Mouse (Mus musculus) heart, adult 9 months (tissue): ENCODE measurements around the gene Sestd1.

Experiments
- DNase-seq, 2 experiments: peaks; one replicate each; pipeline ENCODE4 v3.0.0; 2022; ENCODE audit warnings: low spot score in 2 of 2

Sestd1 gene

DNA sequence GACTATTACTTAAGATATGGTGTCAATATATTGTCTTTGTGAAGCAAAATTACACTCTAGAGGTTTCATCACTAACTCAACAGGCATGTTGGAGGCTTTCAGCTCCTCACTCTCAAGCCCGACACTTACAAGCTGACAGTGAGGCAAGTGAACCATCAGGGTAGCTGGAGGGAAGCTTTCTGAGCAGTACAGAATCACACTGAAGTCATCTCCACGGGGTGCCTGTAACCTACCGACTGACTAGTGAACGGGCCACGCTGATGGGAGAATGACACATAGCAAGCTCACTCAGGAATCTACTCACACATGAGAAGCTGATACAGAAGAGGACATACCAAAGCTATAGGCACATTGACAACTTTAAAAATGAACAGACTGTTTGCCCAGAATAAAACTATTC lies 67.5 kb downstream of the Sestd1 start:
- DNase-seq: no peak

DNA sequence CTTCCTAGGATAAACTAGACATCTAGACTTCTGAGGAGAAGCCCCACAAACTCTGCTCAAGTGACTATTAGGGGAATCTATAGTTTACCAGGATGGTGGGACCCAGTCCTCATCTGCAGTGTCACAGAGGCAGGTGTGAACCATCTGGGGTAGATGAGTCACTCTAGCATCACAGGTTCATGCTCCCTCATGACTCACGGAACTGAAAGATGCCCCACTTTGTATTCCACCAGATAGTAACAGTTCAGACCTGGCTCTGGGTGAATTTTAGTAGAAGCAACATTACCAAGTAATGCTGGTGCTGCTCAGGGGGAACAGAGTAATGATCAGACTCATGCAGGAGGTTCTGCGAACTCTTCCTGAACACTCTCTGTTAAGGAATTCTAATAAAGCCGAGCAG lies 73.4 kb downstream of the Sestd1 start:
- no peak for DNase-seq

DNA sequence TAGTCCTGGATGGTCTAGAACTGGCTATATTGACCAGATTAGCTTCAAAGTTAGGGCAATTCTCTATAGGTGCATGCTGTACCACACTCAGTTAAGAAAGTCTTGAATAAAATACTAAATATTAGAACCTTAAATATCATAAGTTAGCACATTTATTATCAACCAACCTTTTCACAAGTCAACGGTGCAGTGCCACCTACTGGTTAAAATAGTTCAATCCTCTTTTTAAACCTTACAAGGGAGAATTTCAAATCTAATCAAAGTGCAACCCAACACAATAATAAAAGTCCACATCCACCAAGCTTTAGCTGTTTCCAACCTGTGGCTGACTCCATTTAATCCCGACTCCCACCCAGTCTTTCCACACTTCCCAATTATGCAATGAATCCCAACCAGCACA lies 76.5 kb downstream of the Sestd1 start:
- no peak for DNase-seq

DNA sequence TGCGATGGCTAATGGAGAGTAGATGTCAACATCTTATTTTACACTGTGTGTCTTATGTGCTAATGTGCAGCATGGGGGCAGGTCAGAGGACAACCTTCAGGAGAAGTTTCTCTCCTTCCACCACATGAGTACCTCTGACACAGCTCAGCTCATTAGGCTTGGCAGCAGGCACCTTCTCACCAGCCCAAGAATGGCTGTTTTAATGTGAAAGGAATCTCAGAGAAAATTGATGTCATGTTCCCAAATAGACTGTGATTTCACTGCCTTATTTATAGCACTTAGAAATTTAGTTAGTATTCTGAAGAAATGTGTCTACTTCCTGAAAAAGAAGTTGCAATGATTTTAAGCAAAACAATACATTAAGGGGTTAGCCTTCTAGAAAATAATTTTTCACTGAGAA lies 78.5 kb downstream of the Sestd1 start:
- no peak for DNase-seq

DNA sequence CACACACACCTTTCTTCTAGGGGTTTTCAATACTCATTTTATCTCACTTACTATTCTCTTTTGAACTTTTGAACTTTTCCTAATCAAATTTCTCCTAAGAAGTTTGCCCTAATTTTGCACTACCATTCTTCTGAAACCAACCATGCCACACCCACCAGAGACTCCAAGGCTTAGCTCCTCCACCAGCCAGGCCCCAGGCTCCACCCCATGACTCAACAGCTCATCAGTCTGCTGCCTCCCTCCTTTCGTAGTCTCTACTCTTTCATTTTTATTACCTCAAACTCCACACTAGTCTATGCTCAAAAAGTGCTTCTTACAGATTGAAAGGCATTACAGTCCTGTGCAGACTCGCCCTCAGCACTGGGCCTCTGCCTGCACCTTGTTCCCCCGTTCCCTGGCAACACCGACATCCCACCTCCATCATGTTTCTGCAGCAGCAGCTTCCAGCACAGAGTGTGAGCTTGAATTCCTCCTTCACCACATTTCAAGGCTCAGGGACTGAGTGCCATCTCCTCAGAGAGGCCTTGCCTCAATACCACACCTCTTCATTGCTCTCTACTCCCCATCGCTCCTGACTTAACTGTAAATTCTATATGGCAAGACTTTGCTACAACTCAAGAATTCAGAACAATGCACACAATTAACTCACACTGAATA lies 79.3 kb downstream of the Sestd1 start:
- no peak for DNase-seq

DNA sequence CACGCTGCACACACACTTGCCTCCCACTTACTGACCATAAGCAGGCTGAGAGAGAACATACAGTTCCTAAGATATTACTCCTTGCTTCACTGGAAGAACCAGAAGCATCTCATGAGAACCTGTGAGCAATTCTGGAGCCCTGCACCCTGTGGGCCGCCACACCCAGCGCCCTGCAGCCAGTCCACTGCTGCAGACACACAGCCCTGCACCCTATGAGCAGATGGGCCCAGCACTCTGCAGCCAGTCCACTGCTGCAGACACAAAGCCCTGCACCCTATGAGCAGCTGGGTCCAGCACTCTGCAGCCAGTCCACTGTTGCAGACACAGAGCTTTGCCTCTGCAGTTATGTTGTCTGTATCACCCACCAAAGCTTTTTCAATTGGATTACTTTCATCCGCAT lies 80.0 kb downstream of the Sestd1 start:
- no peak for DNase-seq

DNA sequence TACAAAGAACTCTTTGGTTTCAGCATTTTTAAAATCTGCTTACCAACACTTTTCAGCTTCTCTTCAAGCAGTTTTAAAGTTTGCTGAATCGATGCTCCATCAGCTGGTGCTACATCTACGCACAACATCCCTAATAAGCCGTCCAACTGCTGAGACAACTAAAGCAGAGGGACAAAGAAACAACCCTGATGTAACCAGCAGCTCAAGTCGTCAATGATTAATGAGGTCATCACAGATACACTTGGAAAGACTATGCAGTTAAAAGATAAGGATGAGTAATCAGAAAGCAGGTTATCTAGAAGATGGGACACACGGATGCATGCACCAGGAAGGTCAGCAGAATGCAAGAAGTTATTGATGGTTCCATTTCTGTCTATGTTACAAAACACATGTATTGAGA lies 82.1 kb downstream of the Sestd1 start:
- no peak for DNase-seq

DNA sequence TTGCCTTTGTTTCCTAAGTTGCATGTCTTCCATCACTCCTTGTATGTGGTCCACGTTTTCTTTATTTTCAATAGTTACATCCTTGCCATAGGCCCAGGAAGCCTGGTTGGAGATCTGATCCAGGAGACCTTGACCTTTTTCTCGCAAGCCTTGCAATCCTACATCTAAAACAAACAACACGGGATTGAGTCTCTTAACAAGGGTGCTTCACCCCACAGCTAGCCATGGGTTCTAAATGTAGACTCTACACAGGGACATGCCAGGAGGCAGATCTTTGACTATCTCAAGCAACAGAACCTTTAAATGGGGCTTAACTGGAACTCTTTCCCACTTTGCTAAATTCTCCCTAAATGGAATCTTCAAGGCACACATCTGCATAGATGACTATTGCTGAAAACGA lies 83.6 kb downstream of the Sestd1 start:
- DNase-seq: no peak

DNA sequence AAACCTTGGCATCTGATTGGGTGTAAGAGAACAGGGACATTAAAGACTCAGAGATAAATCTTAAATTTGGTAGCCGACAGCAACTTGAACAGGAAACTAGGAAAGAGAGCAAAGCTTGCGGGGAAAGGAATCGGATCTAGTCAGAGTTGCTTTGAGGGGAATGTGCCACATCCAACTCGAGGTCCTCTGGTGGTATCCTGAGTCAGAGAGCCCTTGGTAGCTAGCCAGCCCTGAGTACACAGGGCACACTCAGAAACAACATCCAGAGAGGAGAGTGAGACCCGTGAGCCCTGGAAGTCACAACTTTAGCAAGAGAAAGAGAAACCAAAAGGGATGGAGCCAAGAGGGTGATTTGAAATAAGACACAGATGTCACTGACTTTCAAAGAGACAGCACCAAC lies 85.3 kb downstream of the Sestd1 start:
- no peak for DNase-seq

DNA sequence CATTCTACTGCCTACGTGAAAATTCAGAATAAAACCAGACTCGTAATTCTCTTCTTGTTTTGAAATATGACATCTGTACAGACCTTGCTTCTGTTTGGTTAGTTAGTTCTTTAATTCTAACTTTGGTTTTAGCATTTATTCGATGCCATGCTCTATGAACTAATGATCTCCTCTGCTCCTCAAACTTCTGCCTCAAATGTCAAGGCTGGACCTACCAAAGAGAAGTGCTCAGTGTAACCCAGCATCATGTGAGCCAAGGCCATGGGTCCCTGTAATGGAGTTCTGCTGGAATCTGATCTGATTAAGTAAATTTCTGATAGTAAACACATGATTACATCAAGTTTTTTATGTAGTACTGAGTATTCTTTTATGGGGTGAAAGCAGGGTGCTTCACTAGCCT lies 88.6 kb downstream of the Sestd1 start:
- DNase-seq: no peak

DNA sequence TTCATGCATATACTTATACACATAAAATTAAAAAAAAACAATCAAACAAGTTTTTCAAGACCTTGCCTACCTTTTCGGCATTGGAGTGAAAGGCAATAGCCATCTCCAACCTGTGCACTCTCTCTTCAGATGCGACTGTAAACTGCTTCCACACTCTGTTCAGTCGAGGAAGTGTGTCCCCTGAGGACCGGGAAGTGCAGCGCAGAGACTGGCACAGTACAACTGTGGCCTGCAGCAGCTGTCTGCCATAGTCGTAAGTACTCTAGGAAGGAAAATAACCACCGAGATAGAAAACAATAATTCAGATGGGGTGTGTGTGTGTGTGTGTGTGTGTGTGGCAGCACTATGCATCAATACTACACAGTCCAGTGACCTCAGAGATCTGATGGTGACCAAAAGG lies 89.5 kb downstream of the Sestd1 start:
- no peak for DNase-seq

DNA sequence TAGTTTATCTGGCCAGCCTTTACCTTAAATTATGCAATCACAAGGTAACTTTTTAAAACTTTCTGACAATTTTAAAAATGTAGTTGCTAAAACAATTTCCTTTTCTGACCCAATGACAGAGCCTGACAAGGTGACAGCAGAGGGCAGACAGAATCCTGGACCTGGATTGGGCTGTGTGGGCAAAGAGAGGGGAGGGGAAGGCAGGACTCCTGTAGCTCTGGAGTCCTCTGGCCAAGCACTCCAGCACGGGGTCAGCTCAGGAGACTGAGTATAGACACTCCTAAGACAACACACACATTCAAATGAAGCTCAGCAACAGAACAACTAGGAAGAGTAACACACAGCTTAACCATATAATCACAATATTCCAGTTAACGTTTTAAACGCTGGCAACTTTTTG lies 90.1 kb downstream of the Sestd1 start:
- no peak for DNase-seq

DNA sequence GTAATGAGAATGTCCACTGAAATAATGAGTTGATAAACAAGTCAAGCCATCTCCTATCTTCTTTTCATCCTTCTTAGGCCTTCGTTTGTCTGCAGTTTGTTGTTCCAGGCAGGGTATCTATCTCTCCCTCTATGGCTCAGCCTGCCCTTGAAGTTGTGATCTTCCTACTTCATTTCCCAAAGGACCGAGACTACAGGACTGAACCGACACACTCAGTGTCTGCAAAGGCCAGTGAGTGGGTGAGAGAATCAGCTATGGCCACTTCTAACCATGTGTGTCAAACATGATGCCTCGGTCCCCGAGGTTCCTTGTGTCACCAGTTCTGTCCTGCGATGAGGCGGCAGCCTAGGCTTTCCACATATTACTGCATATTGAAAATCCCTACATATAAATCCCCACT lies 90.7 kb downstream of the Sestd1 start:
- no peak for DNase-seq

DNA sequence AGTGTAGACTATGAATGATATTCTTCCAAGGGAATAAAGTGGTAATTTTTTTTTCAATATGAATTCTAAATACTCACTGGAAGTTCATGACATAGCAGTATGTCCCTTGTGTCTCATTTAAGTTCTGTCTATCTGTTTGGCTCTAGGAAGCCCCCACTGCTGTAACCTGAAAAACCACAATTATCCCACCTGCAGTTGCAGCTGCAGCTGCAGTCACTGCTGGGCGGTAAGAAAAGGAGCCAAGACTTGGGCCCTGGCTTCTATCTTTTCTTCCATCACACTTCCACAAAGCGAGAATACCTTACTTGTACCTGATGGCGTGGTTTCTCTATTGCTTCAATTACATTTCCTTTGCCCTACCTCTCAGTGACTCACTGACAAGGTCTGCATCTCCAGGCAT lies 92.9 kb downstream of the Sestd1 start:
- DNase-seq: no peak

DNA sequence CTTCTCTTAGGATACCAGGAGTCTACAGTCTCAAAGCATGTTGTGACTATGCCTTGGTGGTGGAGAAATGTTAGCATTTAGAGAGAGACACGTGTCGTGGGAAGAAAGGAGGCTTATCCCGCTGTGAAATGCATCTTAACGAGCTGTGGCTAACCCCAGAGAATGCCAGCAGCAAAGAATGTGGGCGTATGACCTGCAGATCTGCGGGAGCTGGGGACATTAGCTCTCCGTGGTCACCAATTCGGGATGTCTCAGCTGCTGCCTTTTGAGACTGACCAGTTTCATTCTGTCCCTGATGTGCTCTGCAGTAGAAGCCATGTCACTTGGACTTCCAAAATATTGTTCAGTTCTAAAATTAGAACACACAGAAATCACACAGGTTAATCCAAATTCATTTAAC lies 93.5 kb downstream of the Sestd1 start:
- DNase-seq: no peak

DNA sequence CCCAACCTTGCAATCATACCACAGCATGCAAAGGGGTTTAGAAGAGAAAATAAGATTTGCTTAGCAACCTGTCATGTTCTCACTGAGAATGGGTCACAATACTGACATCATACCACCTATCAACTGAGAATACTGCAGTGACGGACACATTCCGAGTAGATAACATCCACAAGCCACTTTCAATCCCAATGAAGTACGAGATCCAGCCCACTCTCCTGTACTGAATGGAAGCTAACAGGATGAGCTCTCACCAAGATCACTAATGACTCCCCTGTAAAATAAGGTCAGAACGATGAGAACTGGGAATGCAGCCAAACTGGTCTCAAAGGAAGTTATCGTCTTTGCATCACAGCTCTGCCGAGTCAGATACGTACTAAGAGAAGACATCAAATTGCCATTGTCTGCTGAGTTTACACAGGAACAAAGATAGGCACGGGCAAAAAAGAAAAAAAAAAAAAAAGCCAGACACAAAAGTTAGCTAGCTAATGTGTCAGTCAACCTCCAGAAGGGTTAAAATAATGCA lies 96.3 kb downstream of the Sestd1 start:
- no peak for DNase-seq

DNA sequence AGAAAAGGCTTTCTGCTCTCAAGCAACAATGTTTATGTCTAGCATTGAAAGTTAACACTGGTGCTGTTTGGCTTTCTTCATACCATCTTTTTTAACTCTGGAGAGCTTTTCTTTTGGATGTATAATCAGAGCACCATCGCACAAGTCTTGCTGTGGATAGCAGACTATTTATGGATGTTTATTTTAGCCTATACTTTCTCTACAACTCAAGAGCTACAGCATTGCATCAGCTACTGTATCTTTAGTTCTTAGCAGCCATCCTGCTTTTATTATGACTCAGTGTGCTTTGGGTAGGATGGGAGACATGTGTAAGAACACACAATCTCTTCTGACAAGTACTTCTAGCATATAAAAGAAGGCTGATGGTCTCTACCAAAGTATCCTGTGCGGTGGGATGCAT lies 96.7 kb downstream of the Sestd1 start:
- DNase-seq: no peak

DNA sequence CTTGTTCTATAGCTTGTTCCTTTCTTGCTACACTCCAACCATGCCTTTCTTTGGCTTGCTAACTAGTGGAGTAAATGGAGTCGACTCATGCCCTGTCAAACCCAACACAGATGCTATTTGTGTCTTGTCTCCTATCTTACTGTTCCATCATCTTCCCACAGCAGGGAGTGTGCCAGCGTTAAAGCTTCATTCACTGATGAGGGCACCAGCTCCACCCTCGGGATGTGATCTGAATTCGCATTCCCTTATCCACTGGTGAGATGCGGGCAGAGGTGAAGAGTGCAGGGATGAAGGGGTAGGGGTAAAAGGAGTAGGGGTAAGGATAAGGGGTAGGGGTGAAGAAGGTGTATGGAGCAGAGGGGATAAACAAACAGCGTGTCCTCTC lies 97.4 kb downstream of the Sestd1 start:
- peak in 1 of 2 experiments; percentile 13 for DNase-seq

DNA sequence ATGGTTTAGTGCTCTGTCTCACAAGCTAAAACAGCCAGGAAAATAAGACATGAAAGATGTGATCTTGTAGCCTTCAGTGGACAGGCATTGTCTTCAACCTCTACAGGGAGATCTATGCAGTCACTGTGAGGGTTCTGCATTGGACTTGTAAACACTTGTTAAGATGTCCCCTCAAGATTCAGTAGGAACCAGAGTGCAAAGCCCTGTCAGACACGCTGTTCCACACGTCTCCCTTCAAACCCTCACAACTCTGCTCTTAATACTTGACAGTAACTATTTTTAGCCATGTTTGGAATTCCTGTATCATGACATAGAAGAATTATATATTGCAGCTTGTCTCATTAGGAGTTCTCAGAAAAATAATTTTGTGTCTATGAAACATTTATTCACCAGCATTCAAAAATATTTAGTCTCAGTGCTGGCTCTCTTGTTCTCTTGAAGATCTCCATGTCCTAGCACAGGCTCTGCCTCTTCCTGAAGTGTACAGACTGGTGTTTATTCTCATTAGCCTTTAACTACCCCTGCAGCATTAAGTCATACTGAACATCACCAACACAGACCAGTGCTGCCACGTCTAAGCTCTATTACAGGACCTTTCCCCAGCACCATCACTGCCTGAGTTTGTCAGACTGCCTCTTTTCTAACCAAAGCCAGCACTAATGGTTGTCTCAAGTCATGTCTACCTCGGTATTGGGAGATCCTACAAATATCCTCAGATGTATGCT lies 98.0 kb downstream of the Sestd1 start:
- DNase-seq: peak in 1 of 2 experiments; percentile 28

DNA sequence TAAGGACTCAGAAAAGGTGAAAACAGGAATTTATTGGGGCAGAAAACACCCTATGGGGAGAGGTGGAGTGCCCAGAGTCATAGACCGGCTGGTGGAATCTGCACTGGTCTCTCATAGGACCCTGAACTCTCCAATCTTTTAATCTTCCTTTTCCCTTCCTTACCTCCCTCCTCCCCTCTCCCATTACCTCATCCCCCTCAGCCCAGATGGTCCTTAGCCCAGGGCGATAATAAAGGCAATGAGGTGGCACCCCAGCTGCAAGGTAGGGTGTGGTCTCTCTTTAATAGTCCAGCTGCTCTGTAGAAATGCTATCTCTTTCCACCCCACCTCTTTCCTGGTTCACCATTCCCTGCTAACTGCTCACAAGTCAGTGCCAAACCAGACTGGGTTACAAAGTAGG lies 102.9 kb downstream of the Sestd1 start:
- no peak for DNase-seq

DNA sequence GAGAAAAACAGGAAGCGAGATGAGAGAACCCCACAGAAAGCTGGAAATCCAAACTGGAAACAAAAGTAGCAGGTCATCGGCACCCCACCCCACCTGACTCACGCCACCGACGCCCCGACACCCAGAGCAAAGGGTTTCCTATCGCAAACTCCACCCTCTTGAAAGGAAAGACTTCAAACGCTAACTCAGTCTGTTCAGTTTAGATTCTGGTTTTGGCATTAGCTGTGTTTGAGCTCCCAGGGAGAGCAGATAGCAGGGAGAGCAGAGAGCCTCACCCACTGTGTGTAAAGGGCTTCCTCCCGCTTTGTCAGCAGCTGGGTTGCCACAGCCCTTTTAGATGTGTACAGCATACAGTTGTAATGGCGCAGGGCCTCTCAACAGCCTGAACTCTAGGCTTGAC lies 104.0 kb downstream of the Sestd1 start:
- peak; percentile 19 to 30 for DNase-seq

DNA sequence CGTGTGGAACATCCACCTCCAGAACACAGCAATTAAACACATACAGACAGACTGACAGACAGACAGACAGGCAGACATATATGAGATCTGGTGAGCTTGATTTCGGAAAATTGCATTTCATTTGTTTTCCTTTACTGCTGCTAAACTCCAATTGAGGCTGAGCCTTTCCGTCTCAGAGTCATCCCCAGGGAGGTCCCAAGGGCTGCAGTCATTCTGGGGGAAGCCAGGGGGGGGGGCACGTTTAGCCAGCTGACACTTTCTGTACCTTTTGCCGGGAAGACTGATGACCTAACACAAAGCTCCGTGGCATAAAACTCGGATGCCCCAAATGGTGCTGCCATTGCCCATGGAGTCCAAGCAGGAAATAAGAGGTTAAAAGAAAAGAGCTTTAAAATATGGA lies 105.0 kb downstream of the Sestd1 start:
- DNase-seq: no peak

DNA sequence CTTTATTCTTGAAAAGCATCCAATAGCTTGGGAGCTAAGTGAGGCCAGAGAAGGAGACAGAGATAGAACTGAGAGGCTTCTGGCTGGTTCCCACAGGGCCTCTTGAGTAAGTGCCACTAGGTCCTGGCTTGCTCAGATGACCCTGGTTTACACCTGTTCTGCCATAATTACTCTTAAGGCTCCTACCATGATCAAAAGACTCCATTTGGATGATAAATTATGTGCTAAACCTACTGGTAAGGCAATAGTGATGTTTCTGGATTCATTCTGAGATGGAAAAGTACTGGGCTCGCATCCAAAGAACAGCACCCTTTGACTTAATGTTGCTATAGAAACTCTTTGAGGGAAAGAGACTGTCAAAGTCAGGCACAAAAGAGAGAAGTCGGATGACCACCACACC lies 106.1 kb downstream of the Sestd1 start:
- DNase-seq: peak; percentile 41 to 57

DNA sequence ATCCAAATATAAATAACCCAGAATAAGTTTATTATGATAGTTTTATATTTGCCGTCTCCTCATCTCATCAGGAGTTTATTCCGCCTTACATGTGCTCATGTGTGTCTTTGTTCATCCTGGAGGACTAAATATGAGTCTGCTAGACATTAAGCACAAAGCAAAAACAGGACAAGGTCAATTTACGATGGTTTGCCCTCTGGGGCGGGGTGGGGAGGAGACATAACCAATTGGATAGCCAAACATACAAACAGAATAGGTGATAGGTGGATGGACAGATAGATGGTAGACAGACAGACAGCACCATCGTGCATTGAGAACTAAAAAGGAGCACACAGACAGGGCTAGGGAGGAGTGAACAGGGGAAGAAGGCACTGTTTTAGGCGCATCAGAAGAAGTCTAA lies 106.6 kb downstream of the Sestd1 start:
- peak in 1 of 2 experiments; percentile 15 for DNase-seq
